Mouse (Mus musculus): ENCODE data around the gene Gipc3.

DNA sequence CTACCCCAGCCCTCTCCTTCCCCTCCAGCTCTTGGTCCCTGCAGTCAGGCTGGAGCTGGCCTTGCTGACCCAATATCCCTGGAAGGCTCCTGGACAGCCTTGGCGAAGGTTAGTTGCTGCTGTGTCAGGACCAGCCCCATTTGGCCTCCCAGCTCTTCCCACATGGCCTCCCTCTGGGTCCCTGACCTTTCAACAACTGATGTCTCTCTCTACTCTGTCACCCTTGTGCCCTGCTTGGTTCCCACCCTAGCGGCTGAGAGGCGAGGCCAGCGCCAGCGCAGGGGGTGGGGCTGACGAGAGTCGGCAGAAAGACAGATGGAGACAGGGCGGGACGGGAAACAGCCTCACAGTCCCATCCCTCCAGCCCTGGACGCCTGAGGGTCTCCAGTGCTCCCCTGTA lies 14.7 kb downstream of the Gipc3 start, which contains the start of gene Tbxa2r:
- TF ChIP-seq GATA1 (IDR thresholded peaks at IDR 0.05; ENCODE audit: low read length) (no peak), TAL1 (IDR thresholded peaks at IDR 0.05; ENCODE audit: low read length) (no peak)
